Mouse (Mus musculus) lung, postnatal 0 days (tissue): Measurements from ENCODE around the gene Trpv6. TPM values are rescaled to one million over a fixed set of nuclear protein-coding genes. Genes with fewer than 3 reads are reported as not detected.

ENCODE experiments used
- ATAC-seq: fragments of 200-750 bp; cut with Nextera tagmentation; 2 replicates; pipeline ENCODE4 v1.8.0; 2017; ENCODE audit warnings: moderate library complexity
- DNase-seq: peaks from one replicate; pipeline ENCODE4 v3.0.0-alpha.2; 2016; ENCODE audit warnings: low spot score
- H3K27ac ChIP-seq: fragments of 300-500 bp; sonication (generic); 2 replicates; pipeline ENCODE4 v1.5.1; 2014; ENCODE audit warnings: antibody characterized with exemption, mild to moderate bottlenecking, low read length, mixed read lengths
- H3K27me3 ChIP-seq: fragments of 300-500 bp; sonication (generic); replicated peaks from 2 replicates; pipeline ENCODE4 v1.6.1; 2014; ENCODE audit warnings: low read length, mixed read lengths; ENCODE audit not compliant: insufficient read depth
- H3K36me3 ChIP-seq: fragments of 300-500 bp; sonication (generic); 2 replicates; pipeline ENCODE4 v1.6.1; 2014; ENCODE audit warnings: low read length, mixed read lengths; ENCODE audit not compliant: insufficient read depth
- H3K4me1 ChIP-seq: fragments of 300-500 bp; sonication (generic); 2 replicates; pipeline ENCODE4 v1.6.1; 2014; ENCODE audit warnings: antibody characterized with exemption, low read depth, low read length, mixed read lengths; ENCODE audit not compliant: insufficient read depth
- H3K4me2 ChIP-seq: fragments of 300-500 bp; sonication (generic); replicated peaks from 2 replicates; pipeline ENCODE4 v1.6.1; 2014; ENCODE audit warnings: low read depth, mild to moderate bottlenecking, low read length, moderate library complexity, mixed read lengths
- H3K4me3 ChIP-seq: fragments of 300-500 bp; sonication (generic); 2 replicates; pipeline ENCODE4 v1.5.1; 2014; ENCODE audit warnings: low read depth, low read length
- H3K9ac ChIP-seq: fragments of 300-500 bp; sonication (generic); replicated peaks from 2 replicates; pipeline ENCODE4 v1.6.1; 2014; ENCODE audit warnings: low read depth, mild to moderate bottlenecking
- H3K9me3 ChIP-seq: fragments of 300-500 bp; sonication (generic); 2 replicates; pipeline ENCODE4 v1.6.1; 2016; ENCODE audit warnings: low read length, mixed read lengths
- CTCF ChIP-seq: IDR thresholded peaks from 2 replicates; pipeline ENCODE4 v1.5.1; 2016; ENCODE audit warnings: antibody characterized with exemption, mild to moderate bottlenecking
- EP300 ChIP-seq: IDR thresholded peaks from 2 replicates; pipeline ENCODE4 v1.6.1; 2016; ENCODE audit warnings: antibody characterized with exemption, mild to moderate bottlenecking, control low read depth
- WGBS: fragments of 180-500 bp; shearing (Covaris S2); extraction: QIAGEN DNeasy Blood & Tissue Kit; methylation state at CpG from one replicate; pipeline ENCODE4 v1.1.7; 2014; 5-methylcytosine and 5-hydroxymethylcytosine counted together
- polyA plus RNA-seq: library from polyadenylated mRNA; unstranded; fragments of >200 nt; fragmentation: Nextera tagmentation; extraction: Ambion mirVana; gene quantifications from 2 replicates; pipeline ENCODE4 v1.2.1, GENCODE M21; 2015

Trpv6 gene
- polyA plus RNA-seq, 1 experiment from 2014 or later: 17.8 TPM

- Histone ChIP-seq H3K9me3 (no peaks in the 10 kb centered on the region), H3K36me3 (no peaks in the 10 kb centered on the region), H3K27me3 (no peaks in the 10 kb centered on the region), H3K9ac (no peak overlapping the region), H3K27ac (no peak overlapping the region), H3K4me1 (no peaks in the 10 kb centered on the region), H3K4me3 (no peak overlapping the region), H3K4me2 (no peak overlapping the region)
- DNase-seq (no peak), ATAC-seq (no peak)
- WGBS: 58% methylated on average over 5 of the region's 5 CpGs
- no peak for TF ChIP-seq CTCF
- no peak for TF ChIP-seq EP300
These were observed 28.6 kb downstream of the Trpv6 start for GRCm38 (mm10) chr6:41607637-41608036.

- Histone ChIP-seq H3K4me2 (peak overlapping the region; percentile 91), H3K4me1 (no peaks in the 10 kb centered on the region), H3K36me3 (no peaks in the 10 kb centered on the region), H3K9me3 (no peaks in the 10 kb centered on the region), H3K27ac (no peak overlapping the region), H3K27me3 (no peaks in the 10 kb centered on the region), H3K4me3 (no peak overlapping the region), H3K9ac (no peak overlapping the region)
- peak; percentile 60 for ATAC-seq
- WGBS: 5% methylated on average over 4 of the region's 4 CpGs
- peak; percentile 74 for DNase-seq
- TF ChIP-seq CTCF (no peak), EP300 (no peak)
These were observed 30.0 kb downstream of the Trpv6 start for GRCm38 (mm10) chr6:41606214-41606613.

- Histone ChIP-seq H3K36me3 (no peaks in the 10 kb centered on the region), H3K9me3 (no peaks in the 10 kb centered on the region), H3K27me3 (no peaks in the 10 kb centered on the region), H3K4me3 (peak overlapping the region; percentile 67), H3K27ac (no peak overlapping the region), H3K4me1 (no peaks in the 10 kb centered on the region), H3K9ac (peak overlapping the region; percentile 41; the same call in 1 of the 2 replicates), H3K4me2 (peak overlapping the region; percentile 91)
- WGBS: 1% methylated on average over 7 of the region's 7 CpGs
- DNase-seq: no peak
- TF ChIP-seq EP300 (no peak), CTCF (no peak)
- no peak for ATAC-seq
These were observed 30.5 kb downstream of the Trpv6 start for GRCm38 (mm10) chr6:41605794-41606104.

DNA sequence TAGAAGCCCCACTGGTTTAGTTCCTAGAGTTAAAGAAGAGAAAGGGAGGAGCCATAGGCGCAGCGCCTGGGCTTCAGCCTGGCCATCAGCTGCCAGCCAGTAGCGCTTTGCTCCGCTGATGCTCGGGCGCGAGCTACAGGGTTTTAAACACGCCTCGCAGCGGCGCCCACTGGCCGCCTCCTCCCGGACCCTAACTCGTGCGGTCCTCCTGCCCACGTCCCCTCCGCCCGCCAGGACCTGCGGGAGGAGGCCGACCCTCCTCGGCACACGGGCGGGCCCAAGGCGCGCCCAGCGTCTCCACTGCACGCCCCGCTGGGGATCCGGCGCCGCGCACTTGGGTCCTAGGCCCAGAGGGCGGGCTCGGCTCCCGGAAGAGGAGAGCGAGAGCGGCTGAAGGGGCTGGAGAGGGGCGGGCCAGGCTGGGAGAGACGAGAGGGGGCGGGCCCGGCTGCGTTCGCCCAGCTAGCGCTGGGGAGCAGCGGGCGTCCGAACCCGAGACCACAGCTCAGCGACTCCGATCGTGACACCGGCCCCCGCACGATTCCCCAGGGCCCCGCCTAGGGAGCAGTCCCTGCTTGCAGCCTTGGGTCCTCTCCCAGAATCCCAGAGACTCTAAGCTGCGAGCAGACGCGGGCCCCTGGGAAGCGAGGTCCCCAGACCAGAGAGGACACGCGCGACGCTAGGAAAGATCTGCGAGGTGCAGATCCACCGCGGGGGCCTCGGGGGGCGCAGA is 31.0 kb downstream of the Trpv6 start, which contains the start of gene Ephb6:
TSS of gene Ephb6 (plus strand) at position 422 of the 733 bp plus-strand sequence.
- peak; percentile 92 for DNase-seq
- H3K9me3 ChIP-seq: no peaks in the 10 kb centered on the region

DNA sequence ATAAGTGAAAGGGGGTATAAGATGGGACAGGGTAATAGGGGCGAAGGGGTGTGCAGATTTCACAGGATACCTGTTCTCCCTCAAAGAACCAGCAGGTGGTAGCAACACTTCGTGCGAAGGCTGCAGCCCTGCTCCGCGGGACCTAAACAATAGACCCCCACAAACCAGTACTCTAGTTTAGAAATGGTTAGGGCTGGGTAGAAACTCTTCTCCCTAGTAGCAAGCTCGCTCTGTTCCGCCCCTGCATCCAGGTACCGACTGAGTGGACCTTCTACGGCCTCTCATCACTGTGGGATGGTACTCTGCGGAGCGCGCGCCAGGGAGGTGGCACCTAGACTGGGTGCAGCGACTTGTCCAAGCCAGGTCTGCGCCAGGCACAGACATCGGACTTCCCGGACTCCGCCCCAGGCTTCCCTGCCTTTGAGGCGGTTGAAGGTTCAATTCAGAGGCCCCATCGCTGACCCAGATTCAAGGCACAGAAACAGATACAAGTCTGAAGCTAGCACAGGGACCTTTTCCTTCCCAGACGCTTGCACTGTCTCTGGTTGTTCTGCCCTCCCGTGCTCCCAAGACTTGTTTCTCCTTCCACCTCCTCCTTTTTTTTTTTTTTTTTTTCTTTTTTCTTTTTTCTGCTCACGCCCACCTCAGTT is 31.7 kb downstream of the Trpv6 start:
- no peak for TF ChIP-seq EP300
- peak; percentile 71 for TF ChIP-seq CTCF
- H3K27ac ChIP-seq: no peak overlapping the region
- peak overlapping the region; percentile 91 for H3K4me2 ChIP-seq
- ATAC-seq (peak; percentile 30), DNase-seq (peak; percentile 54)
- under 1% methylated on average over 23 of the region's 23 CpGs for WGBS
- no peak overlapping the region; the same call in 1 of the 2 replicates for H3K9ac ChIP-seq
- H3K36me3 ChIP-seq: no peaks in the 10 kb centered on the region
- H3K9me3 ChIP-seq: no peaks in the 10 kb centered on the region
- H3K4me1 ChIP-seq: no peaks in the 10 kb centered on the region
- H3K27me3 ChIP-seq: no peaks in the 10 kb centered on the region
- peak overlapping the region; percentile 67 for H3K4me3 ChIP-seq

More for the DNA sequence above, 31.0 kb downstream of the Trpv6 start, which contains the start of gene Ephb6:
- no peaks in the 10 kb centered on the region for H3K4me1 ChIP-seq
- H3K27ac ChIP-seq: peak within 1 kb of the TSS; percentile 74
- H3K27me3 ChIP-seq: no peaks in the 10 kb centered on the region
- peak within 1 kb of the TSS; percentile 67 for H3K4me3 ChIP-seq
- H3K9ac ChIP-seq: peak within 1 kb of the TSS; percentile 41
- no peaks in the 10 kb centered on the region for H3K36me3 ChIP-seq
- WGBS: under 1% methylated on average over 54 of the region's 68 CpGs
- H3K4me2 ChIP-seq: peak within 1 kb of the TSS; percentile 91
- no peak; the same call in 1 of the 2 replicates for TF ChIP-seq CTCF
- TF ChIP-seq EP300: no peak
- peak; percentile 96 for ATAC-seq

DNA sequence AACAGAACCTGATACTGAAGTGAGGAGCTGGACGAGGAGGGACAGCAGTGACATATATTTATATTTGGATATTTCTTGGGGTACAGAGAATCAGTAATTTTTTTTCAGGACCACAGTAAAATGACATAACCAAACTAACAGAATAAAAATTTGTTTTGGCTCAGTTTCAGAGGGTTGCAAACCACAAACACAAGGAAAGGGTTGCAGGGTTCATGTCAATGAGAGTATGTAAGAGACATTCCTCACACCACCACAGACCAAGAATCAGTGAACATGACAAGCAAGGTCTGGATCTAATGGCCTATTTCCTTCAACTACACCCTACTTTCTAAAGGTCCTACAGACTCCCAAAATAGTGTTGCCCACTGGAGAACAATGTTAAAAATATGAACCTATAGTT is 54.0 kb downstream of the Trpv6 start:
- Histone ChIP-seq H3K27ac (no peak overlapping the region), H3K36me3 (no peaks in the 10 kb centered on the region), H3K4me1 (no peaks in the 10 kb centered on the region), H3K9ac (no peak overlapping the region), H3K27me3 (no peaks in the 10 kb centered on the region), H3K9me3 (no peaks in the 10 kb centered on the region), H3K4me3 (no peak overlapping the region), H3K4me2 (no peak overlapping the region)
- 61% methylated on average over 1 of the region's 1 CpGs for WGBS
- no peak for TF ChIP-seq EP300
- no peak for TF ChIP-seq CTCF
- ATAC-seq: no peak
- no peak for DNase-seq
